Mouse (Mus musculus) kidney, postnatal 25 days (tissue): ENCODE results near the gene Enc1.

ENCODE experiments used
- DNase-seq, 2 experiments: peaks; one replicate each; pipeline ENCODE4 v3.0.0; 2021; ENCODE audit warnings: mixed read lengths in 2 of 2

Enc1 gene

DNA sequence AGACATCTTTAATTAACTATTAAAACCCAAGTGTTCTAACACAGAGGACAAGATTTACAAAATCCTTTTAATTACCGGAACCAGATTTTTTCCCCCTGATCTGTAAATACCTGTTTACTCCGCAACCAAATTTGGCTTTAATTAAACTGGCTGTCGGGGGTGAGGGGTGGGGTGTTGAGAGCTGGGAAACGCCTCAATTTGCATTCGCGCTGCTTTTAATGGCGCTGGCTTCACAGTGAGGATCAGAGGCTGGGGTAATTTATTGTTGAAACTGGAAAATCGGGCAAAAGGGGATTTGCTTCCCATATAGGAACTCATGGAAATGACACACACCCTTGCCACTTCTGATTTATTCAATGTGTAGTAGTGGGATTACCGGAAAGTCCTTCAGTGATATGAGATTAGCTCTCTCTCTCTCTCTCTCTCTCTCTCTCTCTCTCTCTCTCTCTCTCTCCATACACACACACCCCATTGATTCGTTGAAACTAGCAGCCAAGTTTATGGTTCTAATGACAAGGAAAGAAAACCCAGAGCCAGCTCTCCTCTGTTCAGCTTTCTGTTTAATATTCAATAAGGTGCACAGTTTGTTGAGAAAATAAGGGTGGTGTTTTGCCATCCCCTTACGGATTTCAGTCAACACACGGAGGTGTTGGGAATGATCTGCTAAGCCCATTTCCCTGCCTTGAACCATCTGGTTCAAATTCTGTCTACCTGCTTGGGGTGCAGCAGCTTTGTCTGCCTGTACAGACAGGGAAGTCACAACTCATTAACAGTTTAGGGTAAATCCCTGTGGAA lies 51.7 kb downstream of the Enc1 start:
- DNase-seq = no peak

- DNase-seq = peak; percentile 84 to 93
Measured at GRCm38 (mm10) chr13:97295101-97295852, 54.4 kb downstream of the Enc1 start.

- DNase-seq = peak in 1 of 2 experiments; percentile 24
Measured at GRCm38 (mm10) chr13:97295853-97296219, 54.9 kb downstream of the Enc1 start.

DNA sequence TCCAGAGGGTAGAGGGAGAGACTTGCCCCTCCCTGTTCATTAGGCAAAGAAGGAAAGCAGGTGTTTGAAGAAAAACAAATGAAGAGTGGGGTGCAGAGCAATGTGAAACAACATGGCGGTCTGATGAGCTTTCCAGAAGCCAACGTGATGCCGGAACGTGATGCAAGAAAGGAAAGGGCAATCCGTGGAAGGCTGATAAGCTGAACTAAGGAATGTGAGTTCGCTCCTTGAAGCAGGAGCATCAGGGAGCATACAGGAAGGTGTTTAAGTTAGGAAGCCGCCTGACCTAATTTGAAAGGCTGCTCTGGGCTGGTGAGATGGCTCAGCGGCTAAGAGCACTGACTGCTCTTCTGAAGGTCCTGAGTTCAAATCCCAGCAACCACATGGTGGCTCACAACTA lies 55.4 kb downstream of the Enc1 start:
- DNase-seq = no peak

- DNase-seq = no peak
Measured at GRCm38 (mm10) chr13:97296757-97297156, 55.9 kb downstream of the Enc1 start.

- DNase-seq = no peak
Measured at GRCm38 (mm10) chr13:97297418-97298050, 56.6 kb downstream of the Enc1 start.

DNA sequence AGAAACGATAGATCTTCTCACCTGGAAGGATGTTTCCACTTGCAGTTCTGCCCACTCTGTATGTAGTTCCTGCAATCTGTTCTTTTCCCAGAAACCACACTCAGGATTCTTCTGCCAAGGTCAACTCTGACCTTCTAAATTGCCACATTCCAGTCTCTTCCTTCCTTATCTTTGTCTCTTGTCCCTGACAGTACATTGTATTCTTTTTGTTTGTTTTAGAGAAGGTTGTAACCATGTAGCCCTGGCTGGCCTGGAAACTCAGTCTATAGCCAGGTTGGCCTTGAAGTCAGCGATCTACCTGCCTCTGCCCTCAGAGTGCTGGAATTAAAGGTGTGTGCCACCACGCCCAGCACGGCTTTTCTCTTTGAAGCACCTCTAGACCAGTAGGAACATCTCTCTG lies 58.0 kb downstream of the Enc1 start:
- no peak for DNase-seq

DNA sequence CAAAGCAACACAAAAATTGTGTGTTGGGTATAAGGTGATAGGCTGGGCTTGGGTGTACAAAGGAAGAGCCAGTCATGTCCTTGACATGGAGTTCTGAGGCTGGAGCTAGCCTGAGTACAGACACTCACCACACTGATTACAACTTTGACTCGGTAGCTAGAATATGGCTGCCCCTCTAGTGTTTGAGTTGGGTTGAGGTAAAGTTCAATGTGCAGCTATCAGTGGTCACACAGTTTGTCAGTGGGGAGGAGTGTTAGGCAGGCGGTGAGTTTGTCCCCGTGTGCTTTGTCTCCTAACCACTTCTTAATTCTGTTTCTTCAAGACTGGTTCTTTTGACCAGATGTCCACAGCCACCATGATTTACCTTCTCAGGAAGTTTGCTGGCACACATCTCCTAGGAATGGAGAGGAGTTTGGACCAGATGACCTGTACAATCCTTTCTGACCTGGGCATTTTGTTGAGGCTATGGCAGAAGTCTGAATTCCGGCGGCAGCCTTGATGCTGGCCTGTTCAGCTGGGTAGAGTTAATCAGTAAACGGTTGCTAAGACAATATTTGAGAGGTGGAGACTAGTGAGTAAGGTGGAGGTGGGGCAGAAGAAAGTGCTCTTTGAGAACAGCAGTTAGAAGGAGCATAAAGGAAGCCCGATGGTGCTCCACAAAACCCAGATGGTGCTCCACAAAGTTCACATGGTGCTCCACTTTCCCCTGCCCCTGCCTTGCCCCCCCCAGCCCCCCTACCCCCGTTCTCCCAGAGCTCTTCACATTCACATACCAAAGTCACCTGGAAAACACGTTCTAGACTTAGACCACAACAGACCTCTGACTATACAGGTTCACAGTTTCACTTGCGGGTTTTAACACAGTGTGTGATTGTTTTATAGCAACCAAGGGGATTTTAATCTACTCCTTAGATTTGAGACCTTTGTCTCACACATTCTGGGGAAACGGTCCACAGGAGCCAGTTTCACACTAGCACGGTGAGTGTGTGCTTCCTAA lies 59.3 kb downstream of the Enc1 start:
- peak; percentile 68 to 89 for DNase-seq
